Mouse (Mus musculus) CD8-positive naive resting alpha-beta T cell, adult 2 months (primary cell): ENCODE data around the gene Sugct.
A peak's percentile ranks its signal among the peaks of the same experiment; 100 is the strongest.

Experiments used
- DNase-seq, 2 experiments: peaks; one replicate each; pipeline ENCODE4 v3.0.0; 2022; ENCODE audit warnings: low read depth in 2 of 2, low spot score in 2 of 2

Gene Sugct

GRCm38 (mm10) chr13:17039727-17040126 lies 655.6 kb downstream of the Sugct start:
- DNase-seq = no peak

DNA sequence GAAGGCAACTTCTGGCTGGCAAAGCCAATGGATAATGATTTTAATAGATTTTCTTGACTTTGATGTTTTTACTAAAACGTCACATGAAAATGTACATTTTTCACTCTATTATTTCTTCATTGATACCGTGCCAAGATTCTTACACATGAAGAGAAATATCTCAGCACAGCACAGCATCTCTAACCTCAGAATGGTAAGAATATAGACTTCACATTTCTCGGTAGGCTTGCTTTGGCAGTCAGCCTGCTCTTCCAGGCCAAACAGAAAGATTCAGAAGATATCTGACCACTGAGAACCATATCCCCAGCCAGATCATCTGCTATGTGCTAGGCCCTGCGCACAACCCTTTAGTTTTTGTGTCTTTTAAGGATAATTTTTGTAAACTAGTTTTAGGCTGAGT lies 657.0 kb downstream of the Sugct start:
- no peak for DNase-seq

- DNase-seq = no peak
Measured at GRCm38 (mm10) chr13:17037899-17038298, 657.5 kb downstream of the Sugct start.

DNA sequence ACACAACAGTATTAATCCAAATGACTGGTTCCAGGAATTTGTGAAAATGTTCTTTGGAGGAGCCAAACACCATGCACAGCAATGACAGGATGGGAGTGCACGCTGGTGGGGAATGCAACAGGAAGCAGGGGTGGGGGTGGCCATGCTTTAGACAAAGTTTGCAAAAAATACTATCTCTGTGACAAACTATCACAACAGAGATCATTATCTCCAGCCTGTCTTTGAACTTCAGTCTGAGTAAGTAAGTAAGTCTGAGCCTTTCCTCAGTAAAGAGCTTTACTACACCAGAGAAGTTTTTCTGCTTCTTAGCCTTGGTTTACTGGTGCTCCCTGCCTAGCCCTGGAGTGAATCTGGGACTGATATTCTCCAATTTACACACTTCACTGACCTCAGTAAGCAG lies 664.6 kb downstream of the Sugct start:
- no peak for DNase-seq

DNA sequence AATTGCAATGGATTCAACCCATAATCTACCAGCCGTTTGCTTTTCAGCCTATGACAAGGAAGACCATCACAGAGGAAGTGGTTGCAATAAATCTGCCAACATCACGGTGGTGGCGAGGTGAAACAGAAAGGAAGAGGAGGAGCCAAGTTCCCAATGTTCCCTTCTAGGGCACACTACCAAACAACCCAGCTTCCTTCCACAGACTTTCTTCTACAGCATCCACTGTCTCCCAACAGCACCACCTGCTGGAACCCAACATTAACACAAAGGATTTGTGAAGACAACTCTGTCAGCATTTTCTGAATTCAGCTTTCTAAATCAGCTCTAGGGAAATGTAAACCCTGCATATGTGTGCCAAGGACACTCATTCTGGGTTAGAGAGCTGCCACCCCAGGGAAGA lies 666.8 kb downstream of the Sugct start:
- peak in 1 of 2 experiments; percentile 27 for DNase-seq

DNA sequence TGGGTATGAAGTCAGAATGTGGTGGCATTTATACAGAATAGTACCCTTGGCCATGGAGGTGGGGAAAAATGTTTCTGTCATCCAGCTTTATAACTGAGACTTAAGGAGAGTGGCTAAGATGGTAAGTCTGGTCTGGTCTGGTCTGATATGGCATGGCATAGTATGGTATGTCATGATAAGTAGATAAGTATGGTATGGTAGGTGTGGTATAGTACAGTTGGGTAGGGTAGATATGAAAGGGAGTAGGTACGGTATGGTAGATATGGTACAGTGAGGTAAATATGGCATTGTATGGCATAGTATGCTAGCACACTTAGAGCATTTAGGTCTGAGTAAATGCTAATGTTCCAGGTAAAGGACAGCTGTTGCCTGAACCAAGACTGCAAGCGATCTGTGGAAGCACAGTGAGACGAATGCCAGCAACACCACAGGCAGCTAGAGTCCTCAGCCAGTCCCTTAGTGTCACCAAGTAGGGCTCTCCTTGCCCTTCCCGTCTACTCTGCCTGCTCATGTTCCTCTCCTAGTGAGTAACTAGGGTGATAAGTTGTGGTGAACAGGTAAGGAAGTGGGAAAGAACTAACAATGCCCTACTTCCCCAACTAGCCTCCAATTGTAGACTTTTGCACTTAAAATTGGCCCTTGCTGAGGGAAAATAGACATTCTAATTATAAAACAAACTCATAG lies 667.4 kb downstream of the Sugct start:
- DNase-seq = no peak

- DNase-seq = no peak
Measured at GRCm38 (mm10) chr13:17027001-17027400, 668.4 kb downstream of the Sugct start.

DNA sequence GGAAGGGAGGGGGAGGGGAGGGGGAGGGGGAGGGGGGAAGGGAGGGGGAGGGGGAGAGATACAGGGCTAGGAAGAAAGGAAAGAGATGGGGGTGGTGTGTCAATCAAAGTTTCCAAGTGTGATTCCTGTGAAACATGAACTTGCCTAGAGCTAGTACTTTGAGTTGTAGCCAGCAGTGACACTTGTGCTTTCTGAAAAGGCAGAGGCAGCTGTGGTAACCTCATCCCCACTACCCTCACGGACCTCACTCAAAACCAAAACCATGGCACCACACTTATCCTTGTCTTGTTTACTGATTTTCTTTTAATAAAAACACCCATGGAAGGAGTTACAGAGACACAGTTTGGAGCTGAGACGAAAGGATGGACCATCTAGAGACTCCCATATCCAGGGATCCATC lies 698.9 kb downstream of the Sugct start:
- DNase-seq = no peak

GRCm38 (mm10) chr13:16995321-16995720 lies 700.0 kb downstream of the Sugct start:
- no peak for DNase-seq

GRCm38 (mm10) chr13:16977743-16978142 lies 717.6 kb downstream of the Sugct start:
- no peak for DNase-seq

- DNase-seq = no peak
Measured at GRCm38 (mm10) chr13:16971277-16971676, 724.1 kb downstream of the Sugct start.

- no peak for DNase-seq
Measured at GRCm38 (mm10) chr13:16968995-16969394, 726.4 kb downstream of the Sugct start.

- DNase-seq = no peak
Measured at GRCm38 (mm10) chr13:16964823-16965475, 730.4 kb downstream of the Sugct start.

DNA sequence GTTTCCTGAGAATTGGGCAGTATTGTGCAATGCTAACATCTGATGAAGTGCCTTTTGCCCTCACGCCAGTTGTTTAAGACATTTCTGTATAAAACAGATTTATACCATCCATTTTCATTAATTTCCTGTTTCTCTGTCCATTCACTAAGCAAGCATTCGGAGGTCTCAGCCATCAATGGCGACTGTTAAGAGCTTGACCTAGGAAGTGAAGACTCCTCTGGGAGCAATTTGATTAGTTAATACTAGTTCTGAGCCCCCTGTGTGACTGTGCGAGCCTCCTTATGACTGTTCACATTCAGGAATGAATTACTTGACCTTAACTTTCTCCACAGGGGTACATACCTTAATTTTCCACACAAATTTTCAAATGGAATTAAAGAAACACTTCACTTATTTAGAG lies 743.3 kb downstream of the Sugct start:
- DNase-seq = no peak

GRCm38 (mm10) chr13:16939466-16939811 lies 755.9 kb downstream of the Sugct start:
- no peak for DNase-seq

DNA sequence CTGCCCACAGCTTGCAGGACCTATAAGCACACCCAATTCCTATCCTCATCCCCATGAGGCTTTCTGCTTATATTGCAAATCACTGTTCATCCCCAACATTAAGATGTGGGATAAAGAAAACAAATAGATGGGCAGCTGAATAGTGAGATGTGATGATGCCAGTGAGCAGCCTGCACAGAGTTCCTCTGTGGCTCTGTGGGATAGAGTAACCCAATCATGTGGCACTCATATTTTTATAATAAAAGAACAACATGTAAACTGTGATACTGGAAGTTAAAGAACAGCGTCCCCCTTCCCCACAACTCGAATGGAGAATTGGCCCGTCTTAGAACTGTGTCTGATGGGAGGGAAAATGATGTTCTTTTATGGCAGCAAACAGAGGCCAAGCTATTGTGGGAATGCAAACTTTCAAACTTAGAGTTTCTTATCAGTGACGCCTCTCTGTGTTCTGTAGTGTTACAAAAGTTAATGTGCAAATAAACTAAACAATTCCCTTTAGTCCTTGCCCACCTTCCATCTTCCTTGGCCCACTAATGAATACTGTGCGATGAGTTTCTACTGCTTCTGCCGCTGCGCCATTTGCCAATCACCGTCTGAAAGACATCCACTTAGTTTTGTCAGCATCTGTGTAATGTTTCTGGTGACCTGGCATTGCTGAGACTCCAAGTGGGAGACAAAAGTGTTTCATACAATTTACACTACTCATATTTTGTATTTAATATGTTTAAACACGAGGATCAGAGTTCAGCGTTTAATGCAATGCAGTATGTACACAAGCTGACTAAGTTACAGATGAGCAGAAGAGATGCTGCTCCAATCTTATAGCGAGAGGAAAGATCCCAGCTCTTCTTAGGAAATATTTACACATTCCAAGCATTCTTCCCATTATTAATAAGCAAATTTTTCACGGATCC lies 756.5 kb downstream of the Sugct start:
- no peak for DNase-seq

DNA sequence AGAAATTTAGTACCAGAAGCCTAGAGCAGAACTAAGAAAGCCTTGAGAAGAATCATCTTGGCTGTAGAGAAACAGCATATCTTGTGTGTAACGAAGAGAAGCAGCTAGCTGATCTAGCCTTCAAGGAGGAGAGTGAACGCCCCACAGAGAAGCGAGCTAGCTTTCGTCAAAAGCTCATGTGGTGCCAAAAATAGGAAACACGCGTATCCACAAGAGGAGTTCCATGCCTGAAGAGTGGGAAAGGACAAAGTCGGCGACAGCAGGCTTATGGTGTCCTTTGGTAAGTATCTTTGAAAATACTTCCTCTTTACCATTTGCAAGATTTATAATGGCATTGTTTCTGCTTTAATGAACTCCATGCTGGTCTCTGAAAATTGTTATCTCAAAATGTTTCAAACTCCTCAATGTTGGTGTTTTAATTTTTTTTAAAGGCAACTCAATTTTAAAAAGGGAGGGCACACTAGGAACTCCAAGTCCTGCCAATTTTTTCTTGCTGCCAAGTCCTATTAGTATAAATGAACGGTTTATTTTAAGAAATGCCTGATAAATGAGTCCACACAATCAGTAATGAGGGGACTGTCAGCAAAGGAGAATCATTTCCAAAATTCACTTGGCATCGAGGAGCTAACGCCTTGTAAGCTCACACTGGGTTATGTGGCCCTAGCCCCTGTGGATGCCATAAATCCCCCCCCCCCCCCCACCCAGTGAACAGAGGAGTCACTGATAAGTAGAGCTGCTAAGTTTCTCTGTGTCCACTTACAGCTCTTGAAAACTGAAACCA lies 757.7 kb downstream of the Sugct start:
- no peak for DNase-seq

DNA sequence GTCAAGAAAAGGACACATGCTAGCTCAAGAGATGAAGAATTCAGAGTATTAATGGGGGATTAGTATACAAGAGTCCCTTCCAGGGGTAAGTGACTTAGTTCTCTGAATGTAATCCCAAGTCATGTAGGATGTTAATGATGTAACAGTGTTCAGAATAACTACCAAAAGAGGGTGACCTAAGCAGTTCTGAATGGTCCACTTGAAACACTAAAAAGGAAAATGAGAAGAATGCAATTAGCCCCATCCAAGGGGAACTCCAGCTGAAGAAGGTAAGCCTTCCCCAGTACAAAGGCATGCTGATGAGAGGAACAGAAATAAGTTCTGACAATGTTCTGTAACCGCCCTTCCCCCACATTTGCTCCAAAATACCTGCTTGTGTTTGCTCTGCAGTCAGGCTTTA lies 760.3 kb downstream of the Sugct start:
- DNase-seq = no peak

DNA sequence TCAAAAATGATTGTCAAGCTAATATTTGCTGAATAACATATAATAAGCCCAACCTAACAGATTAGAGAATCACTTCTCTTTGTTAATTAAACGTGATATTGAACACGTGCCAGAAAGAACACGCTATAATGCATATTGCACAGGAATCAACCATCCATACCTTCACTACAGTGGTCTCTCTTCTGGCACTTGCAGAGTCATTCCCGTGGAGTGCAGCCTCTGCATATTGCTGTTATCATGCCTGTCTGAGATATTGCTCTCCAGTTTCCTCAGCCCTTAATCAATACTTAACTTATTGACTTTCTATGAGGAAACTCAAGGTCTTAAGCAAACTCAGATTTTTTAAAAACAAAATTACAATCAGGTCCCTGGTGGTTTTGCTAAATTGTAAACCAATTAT lies 761.8 kb downstream of the Sugct start:
- no peak for DNase-seq

- no peak for DNase-seq
Measured at GRCm38 (mm10) chr13:16921305-16921704, 774.0 kb downstream of the Sugct start.

- no peak for DNase-seq
Measured at GRCm38 (mm10) chr13:16915697-16916096, 779.7 kb downstream of the Sugct start.
